In the genomic region with DNA sequence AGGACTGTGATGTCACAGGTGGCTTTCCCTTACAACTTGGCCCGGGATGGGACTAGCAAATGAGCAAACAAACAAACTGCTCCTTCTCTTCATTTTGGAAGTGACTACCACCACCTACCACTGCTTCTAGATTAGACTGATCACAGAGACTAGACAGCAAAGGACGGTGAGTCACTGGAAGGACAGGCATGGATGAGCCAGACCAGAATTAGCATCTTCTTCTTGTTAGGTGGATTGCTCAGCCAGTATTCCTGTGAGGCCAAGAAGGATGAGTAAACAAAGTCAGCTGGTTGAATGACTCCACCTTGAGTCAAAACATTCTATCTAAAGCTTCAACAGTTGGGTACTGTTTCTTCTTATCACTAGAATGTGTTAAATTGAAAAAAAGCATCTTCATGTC, we compare ENCODE assay signal across 34 mouse cellular contexts.
DNase-seq lines count a peak whose midpoint lies in the region; ATAC-seq and TF ChIP-seq lines count a peak whose summit lies in the region.
"Had no signal": no experiment of that assay in that cellular context is flagged by ENCODE, and none has a peak within 500 bp of the region (broad histone marks: within the 10 kb centered on the region; RNA-seq: fewer than 3 reads in every experiment).

No protein-coding gene starts in this region.

- 64% methylated on average over 2 of the region's 2 CpGs for WGBS in liver, postnatal 0 days (ENCODE audit: insufficient replicate concordance)
- 95% methylated on average over 2 of the region's 2 CpGs for WGBS in midbrain, embryonic 10.5 days

- no peak overlapping the region for H3K4me3 ChIP-seq in liver, postnatal 0 days (ENCODE audit: low read depth, low read length)
- H3K4me3 ChIP-seq in midbrain, embryonic 10.5 days, result no peak overlapping the region
- H3K4me3 ChIP-seq: embryonic facial prominence, embryonic 10.5 days; embryonic facial prominence, embryonic 13.5 days; erythroblast, embryonic 14.5 days; forebrain, embryonic 12.5 days; forebrain, embryonic 15.5 days; heart, embryonic 12.5 days; heart, embryonic 15.5 days; hindbrain, embryonic 10.5 days; hindbrain, embryonic 13.5 days; intestine, embryonic 15.5 days had no signal

- TF ChIP-seq CTCF in liver, postnatal 0 days (IDR thresholded peaks at IDR 0.05; ENCODE audit: low read depth), result no peak

- H3K4me2 ChIP-seq in liver, postnatal 0 days (ENCODE audit: low read depth, low read length), result no peak overlapping the region
- H3K4me2 ChIP-seq: embryonic facial prominence, embryonic 13.5 days; forebrain, embryonic 12.5 days; forebrain, embryonic 15.5 days; heart, embryonic 12.5 days; heart, embryonic 15.5 days; hindbrain, embryonic 13.5 days; intestine, embryonic 15.5 days had no signal

- H3K4me1 ChIP-seq in liver, postnatal 0 days (ENCODE audit: insufficient read depth), result no peaks in the 10 kb centered on the region
- no peaks in the 10 kb centered on the region for H3K4me1 ChIP-seq in midbrain, embryonic 10.5 days
- H3K4me1 ChIP-seq: embryonic facial prominence, embryonic 10.5 days; embryonic facial prominence, embryonic 13.5 days; forebrain, embryonic 12.5 days; forebrain, embryonic 15.5 days; heart, embryonic 12.5 days; heart, embryonic 15.5 days; hindbrain, embryonic 10.5 days; hindbrain, embryonic 13.5 days; intestine, embryonic 15.5 days had no signal

- no peaks in the 10 kb centered on the region for H3K9me3 ChIP-seq in liver, postnatal 0 days (ENCODE audit: low read length)
- no peaks in the 10 kb centered on the region for H3K9me3 ChIP-seq in midbrain, embryonic 10.5 days (replicated peaks)
- H3K9me3 ChIP-seq: embryonic facial prominence, embryonic 10.5 days; embryonic facial prominence, embryonic 13.5 days; forebrain, embryonic 12.5 days; forebrain, embryonic 15.5 days; heart, embryonic 12.5 days; heart, embryonic 15.5 days; hindbrain, embryonic 10.5 days; hindbrain, embryonic 13.5 days; intestine, embryonic 15.5 days had no signal

- DNase-seq in adrenal gland, adult 2 months, result peak; percentile 3
- DNase-seq in adrenal gland, adult (ENCODE audit: inconsistent age in 2 of 2, low spot score in 1 of 2), result no peak
- peak; percentile 5 to 27 for DNase-seq in left cerebral cortex, adult 9 months (ENCODE audit: low spot score in 2 of 2)
- DNase-seq in left cerebral cortex, postnatal 36 days (ENCODE audit: low spot score in 2 of 2), result no peak
- DNase-seq in 3T3-L1 (ENCODE audit: low read depth, low spot score), result peak; percentile 2
- peak; percentile 77 for DNase-seq in brain, adult 2 months (ENCODE audit: low read depth, low spot score)
- no peak for DNase-seq in liver, postnatal 0 days
- no peak for DNase-seq in midbrain, embryonic 10.5 days (ENCODE audit: low spot score)
- DNase-seq: adrenal gland, postnatal 14 days; B cell, adult 2 months; cerebellum, adult 11-12 months; cerebellum, adult 8-10 months; cerebellum, postnatal 10 days; cerebellum, postnatal 36 days; embryo, embryonic 11 days; gastrocnemius, postnatal 10 days; gastrocnemius, postnatal 36 days; heart, adult 11 months; heart, postnatal 10 days; heart, postnatal 36 days had no signal

- intact Hi-C loops in left cerebral cortex, postnatal 36 days (cut with DNase I), result no loop called here

- H3K9ac ChIP-seq in liver, postnatal 0 days (replicated peaks), result no peak overlapping the region
- H3K9ac ChIP-seq: embryonic facial prominence, embryonic 13.5 days; forebrain, embryonic 12.5 days; forebrain, embryonic 15.5 days; heart, embryonic 12.5 days; heart, embryonic 15.5 days; hindbrain, embryonic 13.5 days; intestine, embryonic 15.5 days had no signal

- no peaks in the 10 kb centered on the region for H3K27me3 ChIP-seq in liver, postnatal 0 days (ENCODE audit: insufficient read depth, low read length)
- H3K27me3 ChIP-seq in midbrain, embryonic 10.5 days (ENCODE audit: low read depth, poor library complexity, severe bottlenecking), result no peaks in the 10 kb centered on the region
- H3K27me3 ChIP-seq: CH12.LX; embryonic facial prominence, embryonic 13.5 days; forebrain, embryonic 12.5 days; forebrain, embryonic 15.5 days; heart, embryonic 12.5 days; heart, embryonic 15.5 days; hindbrain, embryonic 13.5 days; intestine, embryonic 15.5 days had no signal

- ATAC-seq in liver, postnatal 0 days, result no peak
- ATAC-seq: activated CD4-positive, CD25-positive, alpha-beta regulatory T cell, adult 4 months; forebrain, embryonic 15.5 days; hindbrain, embryonic 16.5 days; intestine, embryonic 15.5 days had no signal

- TF ChIP-seq EP300 in liver, postnatal 0 days (IDR thresholded peaks at IDR 0.05; ENCODE audit: low read depth), result no peak

- no peaks in the 10 kb centered on the region for H3K36me3 ChIP-seq in liver, postnatal 0 days (replicated peaks; ENCODE audit: insufficient read depth, low read length)
- H3K36me3 ChIP-seq in midbrain, embryonic 10.5 days, result no peaks in the 10 kb centered on the region
- H3K36me3 ChIP-seq: embryonic facial prominence, embryonic 10.5 days; embryonic facial prominence, embryonic 13.5 days; forebrain, embryonic 12.5 days; forebrain, embryonic 15.5 days; G1E; heart, embryonic 12.5 days; heart, embryonic 15.5 days; hindbrain, embryonic 10.5 days; hindbrain, embryonic 13.5 days; intestine, embryonic 15.5 days had no signal

- no peak overlapping the region for H3K27ac ChIP-seq in liver, postnatal 0 days (ENCODE audit: low read depth)
- H3K27ac ChIP-seq in midbrain, embryonic 10.5 days (replicated peaks), result no peak overlapping the region
- H3K27ac ChIP-seq: embryonic facial prominence, embryonic 10.5 days; embryonic facial prominence, embryonic 13.5 days; forebrain, embryonic 12.5 days; forebrain, embryonic 15.5 days; heart, embryonic 15.5 days; hindbrain, embryonic 10.5 days; hindbrain, embryonic 13.5 days; intestine, embryonic 15.5 days had no signal

Comparison
In these comparisons a context has a peak if more than half of its experiments do, and no peak if none do; other contexts are left out.
1. DNase-seq: peak in adrenal gland, adult 2 months (single experiment), left cerebral cortex, adult 9 months (2 of 2), 3T3-L1 (single experiment) and brain, adult 2 months (single experiment); none in adrenal gland, adult (0 of 2), left cerebral cortex, postnatal 36 days (0 of 2), liver, postnatal 0 days (single experiment) and midbrain, embryonic 10.5 days (single experiment).